Mouse (Mus musculus): Measurements from ENCODE around the gene Aamdc. TPM values are rescaled to one million over a fixed set of nuclear protein-coding genes. Genes with fewer than 3 reads are reported as not detected.

The Aamdc gene
- polyA plus RNA-seq, 1 experiment from 2014 or later: 61.8 TPM

DNA sequence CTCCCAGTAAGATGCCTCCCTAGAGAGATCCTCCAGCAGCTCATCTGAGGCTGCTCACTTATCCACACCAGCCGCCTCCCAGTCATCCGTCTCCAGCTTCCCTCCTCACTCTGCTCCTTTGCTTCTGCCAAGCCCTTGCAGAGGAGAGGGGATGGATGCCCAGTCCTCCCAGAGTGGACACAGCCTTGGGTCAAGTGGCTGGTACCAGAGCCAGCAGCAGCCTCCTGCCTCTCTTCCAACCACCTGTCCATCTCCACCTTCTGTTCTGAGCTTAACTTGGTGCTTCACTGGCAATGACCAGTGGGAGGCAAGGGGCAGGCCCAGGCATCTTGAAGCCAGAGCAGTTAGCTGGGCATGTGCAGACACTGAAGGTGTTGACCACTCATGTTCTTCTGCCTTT, 32.8 kb downstream of the Aamdc start:
- no peak overlapping the region for H3K27ac ChIP-seq (ENCODE audit: low read depth, low read length)
- no peak for ATAC-seq
- no peak overlapping the region for H3K9ac ChIP-seq (ENCODE audit: low read depth, low read length)
- no peak overlapping the region for H3K4me3 ChIP-seq (ENCODE audit: low read length)
- H3K36me3 ChIP-seq (ENCODE audit: control insufficient read depth, insufficient read depth, low read length): peaks cover 15% of the 10 kb centered on the region
- H3K4me2 ChIP-seq (ENCODE audit: low read length): no peak overlapping the region
- no peaks in the 10 kb centered on the region for H3K4me1 ChIP-seq (ENCODE audit: control insufficient read depth, insufficient read depth, low read depth, low read length)
- 87% methylated on average over 2 of the region's 2 CpGs for WGBS
- no peaks in the 10 kb centered on the region for H3K27me3 ChIP-seq (replicated peaks; ENCODE audit: control insufficient read depth, insufficient read depth, low read length)
- H3K9me3 ChIP-seq (ENCODE audit: control insufficient read depth, low read length): no peaks in the 10 kb centered on the region

GRCm38 (mm10) chr7:97536571-97536970, 42.7 kb downstream of the Aamdc start:
- no peak overlapping the region for H3K9ac ChIP-seq (ENCODE audit: low read depth, low read length)
- no peak for ATAC-seq
- H3K27ac ChIP-seq (ENCODE audit: low read depth, low read length): no peak overlapping the region
- H3K4me3 ChIP-seq (ENCODE audit: low read length): no peak overlapping the region
- no peaks in the 10 kb centered on the region for H3K27me3 ChIP-seq (replicated peaks; ENCODE audit: control insufficient read depth, insufficient read depth, low read length)
- H3K4me1 ChIP-seq (ENCODE audit: control insufficient read depth, insufficient read depth, low read depth, low read length): no peaks in the 10 kb centered on the region
- H3K9me3 ChIP-seq (ENCODE audit: control insufficient read depth, low read length): no peaks in the 10 kb centered on the region
- peaks cover 39% of the 10 kb centered on the region for H3K36me3 ChIP-seq (ENCODE audit: control insufficient read depth, insufficient read depth, low read length)
- 90% methylated on average over 5 of the region's 5 CpGs for WGBS
- H3K4me2 ChIP-seq (ENCODE audit: low read length): no peak overlapping the region

- Histone ChIP-seq H3K27me3 (replicated peaks; ENCODE audit: control insufficient read depth, insufficient read depth, low read length) (no peaks in the 10 kb centered on the region), H3K36me3 (ENCODE audit: control insufficient read depth, insufficient read depth, low read length) (peaks cover 44% of the 10 kb centered on the region), H3K9ac (ENCODE audit: low read depth, low read length) (no peak overlapping the region), H3K4me2 (ENCODE audit: low read length) (no peak overlapping the region), H3K4me1 (ENCODE audit: control insufficient read depth, insufficient read depth, low read depth, low read length) (no peaks in the 10 kb centered on the region), H3K9me3 (ENCODE audit: control insufficient read depth, low read length) (no peaks in the 10 kb centered on the region), H3K4me3 (ENCODE audit: low read length) (no peak overlapping the region), H3K27ac (ENCODE audit: low read depth, low read length) (no peak overlapping the region)
- WGBS: 84% methylated on average over 5 of the region's 5 CpGs
- ATAC-seq: no peak
These were observed 43.8 kb downstream of the Aamdc start for GRCm38 (mm10) chr7:97535531-97535930.

DNA sequence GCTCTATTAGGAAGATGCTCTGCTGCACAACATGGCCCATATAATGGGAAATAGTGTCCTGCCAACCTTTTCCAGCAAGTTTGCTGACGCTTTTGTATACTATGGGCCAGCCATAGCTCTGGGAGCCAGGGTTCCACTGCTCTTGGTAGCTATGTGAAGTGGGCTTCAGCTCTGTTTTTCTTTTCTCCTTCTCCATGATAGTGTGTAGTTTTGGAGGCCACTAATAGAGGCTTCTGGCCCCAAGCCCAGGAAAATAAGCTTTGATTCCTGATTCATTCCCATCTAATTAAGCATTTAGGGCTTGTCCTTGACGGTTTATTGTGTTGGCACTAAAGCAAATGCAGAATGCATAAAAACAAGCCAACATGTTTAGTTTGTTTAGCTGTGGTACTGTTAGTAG, 59.4 kb downstream of the Aamdc start:
- H3K36me3 ChIP-seq (ENCODE audit: control insufficient read depth, insufficient read depth, low read length): peaks cover 26% of the 10 kb centered on the region
- WGBS: 68% methylated on average over 2 of the region's 2 CpGs

DNA sequence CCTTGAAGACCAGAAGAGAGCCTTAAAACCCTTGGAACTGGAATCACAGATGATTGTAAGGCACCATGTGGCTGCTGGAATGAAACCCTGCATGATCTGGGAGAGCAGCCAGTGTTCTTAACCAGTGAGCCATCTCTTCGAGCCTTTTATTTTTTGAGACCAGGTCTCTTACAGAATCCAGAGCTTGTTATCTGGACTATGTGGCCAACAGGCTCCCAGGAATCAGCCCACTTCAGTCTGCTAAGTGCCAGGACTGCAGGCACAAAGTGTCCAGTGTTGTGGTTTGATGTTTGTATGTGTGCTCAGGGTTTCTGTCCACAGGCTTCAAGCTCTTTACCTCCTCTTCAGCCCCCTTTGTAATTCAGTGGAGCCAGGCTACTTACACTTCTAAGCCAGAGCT, 64.5 kb downstream of the Aamdc start:
- no peak overlapping the region for H3K27ac ChIP-seq (ENCODE audit: low read depth, low read length)
- H3K9ac ChIP-seq (ENCODE audit: low read depth, low read length): no peak overlapping the region
- H3K9me3 ChIP-seq (ENCODE audit: control insufficient read depth, low read length): no peaks in the 10 kb centered on the region
- 67% methylated on average over 1 of the region's 1 CpGs for WGBS
- no peak overlapping the region for H3K4me2 ChIP-seq (ENCODE audit: low read length)
- H3K36me3 ChIP-seq (ENCODE audit: control insufficient read depth, insufficient read depth, low read length): peaks cover 27% of the 10 kb centered on the region
- H3K27me3 ChIP-seq (replicated peaks; ENCODE audit: control insufficient read depth, insufficient read depth, low read length): no peaks in the 10 kb centered on the region
- no peak overlapping the region for H3K4me3 ChIP-seq (ENCODE audit: low read length)
- no peak for ATAC-seq
- H3K4me1 ChIP-seq (ENCODE audit: control insufficient read depth, insufficient read depth, low read depth, low read length): no peaks in the 10 kb centered on the region

More for the DNA sequence above, 59.4 kb downstream of the Aamdc start:
- no peaks in the 10 kb centered on the region for H3K27me3 ChIP-seq (replicated peaks; ENCODE audit: control insufficient read depth, insufficient read depth, low read length)
- no peak overlapping the region for H3K4me3 ChIP-seq (ENCODE audit: low read length)
- H3K4me2 ChIP-seq (ENCODE audit: low read length): no peak overlapping the region
- ATAC-seq: no peak
- H3K9ac ChIP-seq (ENCODE audit: low read depth, low read length): no peak overlapping the region
- H3K9me3 ChIP-seq (ENCODE audit: control insufficient read depth, low read length): no peaks in the 10 kb centered on the region
- H3K27ac ChIP-seq (ENCODE audit: low read depth, low read length): no peak overlapping the region
- no peaks in the 10 kb centered on the region for H3K4me1 ChIP-seq (ENCODE audit: control insufficient read depth, insufficient read depth, low read depth, low read length)

- peaks cover 10% of the 10 kb centered on the region; the same call in 1 of the 2 replicates for H3K36me3 ChIP-seq (ENCODE audit: control insufficient read depth, insufficient read depth, low read length)
- no peak overlapping the region for H3K9ac ChIP-seq (ENCODE audit: low read depth, low read length)
- no peaks in the 10 kb centered on the region for H3K27me3 ChIP-seq (replicated peaks; ENCODE audit: control insufficient read depth, insufficient read depth, low read length)
- 68% methylated on average over 5 of the region's 5 CpGs for WGBS
- no peak overlapping the region for H3K27ac ChIP-seq (ENCODE audit: low read depth, low read length)
- no peak; the same call in 1 of the 2 replicates for ATAC-seq
- no peaks in the 10 kb centered on the region for H3K4me1 ChIP-seq (ENCODE audit: control insufficient read depth, insufficient read depth, low read depth, low read length)
- no peak overlapping the region for H3K4me2 ChIP-seq (ENCODE audit: low read length)
- H3K9me3 ChIP-seq (ENCODE audit: control insufficient read depth, low read length): no peaks in the 10 kb centered on the region
- no peak overlapping the region for H3K4me3 ChIP-seq (ENCODE audit: low read length)
These were observed 78.6 kb downstream of the Aamdc start for GRCm38 (mm10) chr7:97500555-97501209.

Other genes starting within 250 kb of the Aamdc start
- gene Usp35, start 247.5 kb downstream of the Aamdc start, polyA plus RNA-seq (2015; fragmentation: Nextera tagmentation; extraction: Ambion mirVana): 3.0 and 3.2 TPM in 2 replicates
- gene Kctd21, start 247.2 kb downstream of the Aamdc start, polyA plus RNA-seq (2015; fragmentation: Nextera tagmentation; extraction: Ambion mirVana): 7.7 and 7.9 TPM in 2 replicates
- gene Alg8, start 207.9 kb downstream of the Aamdc start, polyA plus RNA-seq (2015; fragmentation: Nextera tagmentation; extraction: Ambion mirVana): 13.1 and 14.5 TPM in 2 replicates
- gene Ndufc2, start 179.5 kb downstream of the Aamdc start, polyA plus RNA-seq (2015; fragmentation: Nextera tagmentation; extraction: Ambion mirVana): 431 and 501 TPM in 2 replicates
- gene Thrsp, start 161.8 kb downstream of the Aamdc start, polyA plus RNA-seq (2015; fragmentation: Nextera tagmentation; extraction: Ambion mirVana): 4.2 and 4.6 TPM in 2 replicates
- gene Kctd14, start 128.2 kb downstream of the Aamdc start, polyA plus RNA-seq (2015; fragmentation: Nextera tagmentation; extraction: Ambion mirVana): 1.2 and 1.8 TPM in 2 replicates
- gene Ints4, start 98.5 kb downstream of the Aamdc start, polyA plus RNA-seq (2015; fragmentation: Nextera tagmentation; extraction: Ambion mirVana): 43.3 and 50.1 TPM in 2 replicates
- 23.0 and 25.0 TPM in 2 replicates for gene Rsf1, start 392 bp upstream of the Aamdc start, polyA plus RNA-seq (2015; fragmentation: Nextera tagmentation; extraction: Ambion mirVana)
- gene Clns1a, start 117.1 kb upstream of the Aamdc start, polyA plus RNA-seq (2015; fragmentation: Nextera tagmentation; extraction: Ambion mirVana): 184 TPM in 2 replicates
- gene Aqp11, start 158.8 kb upstream of the Aamdc start, polyA plus RNA-seq (2015; fragmentation: Nextera tagmentation; extraction: Ambion mirVana): 23.2 and 24.5 TPM in 2 replicates
- gene Pak1, start 209.0 kb upstream of the Aamdc start, polyA plus RNA-seq (2015; fragmentation: Nextera tagmentation; extraction: Ambion mirVana): 131 and 138 TPM in 2 replicates